Mouse (Mus musculus): ENCODE results near the gene Kcnq1. TPM values are rescaled to one million over a fixed set of nuclear protein-coding genes. Genes with fewer than 3 reads are reported as not detected.

Gene Kcnq1
- polyA plus RNA-seq, 1 experiment = 0.79 TPM

GRCm38 (mm10) chr7:143068316-143068881, 37.8 kb upstream of the Kcnq1 start:
- Histone ChIP-seq H3K4me1 (ENCODE audit: control insufficient read depth, insufficient read depth, low read length) (peaks cover 2% of the 10 kb centered on the region; the same call in 1 of the 2 replicates), H3K27ac (ENCODE audit: insufficient read depth, low read length) (peak overlapping the region; percentile 63), H3K4me3 (ENCODE audit: insufficient read depth, low read length) (peak overlapping the region; percentile 14)
- TF ChIP-seq POLR2A (IDR thresholded peaks at IDR 0.05; ENCODE audit: extremely low read depth, insufficient read depth, low read length) = no peak
- TF ChIP-seq CTCF (IDR thresholded peaks at IDR 0.05; ENCODE audit: extremely low read depth, insufficient read depth, low read length) = no peak

- peaks cover 2% of the 10 kb centered on the region; the same call in 1 of the 2 replicates for H3K4me1 ChIP-seq (ENCODE audit: control insufficient read depth, insufficient read depth, low read length)
- H3K4me3 ChIP-seq (ENCODE audit: insufficient read depth, low read length) = peak within 1 kb of the TSS; percentile 84
- TF ChIP-seq POLR2A (IDR thresholded peaks at IDR 0.05; ENCODE audit: extremely low read depth, insufficient read depth, low read length) (peak; percentile 73; the same call in 1 of the 2 replicates), CTCF (IDR thresholded peaks at IDR 0.05; ENCODE audit: extremely low read depth, insufficient read depth, low read length) (no peak)
- H3K27ac ChIP-seq (ENCODE audit: insufficient read depth, low read length) = peak within 1 kb of the TSS; percentile 63
These were observed 37.1 kb upstream of the Kcnq1 start, which contains the start of gene Tssc4 for GRCm38 (mm10) chr7:143068882-143069591. Gene Tssc4 (plus strand): TSS chr7:143069249.

GRCm38 (mm10) chr7:143069751-143070400, 36.3 kb upstream of the Kcnq1 start:
- Histone ChIP-seq H3K27ac (ENCODE audit: insufficient read depth, low read length) (no peak overlapping the region; the same call in 1 of the 2 replicates), H3K4me3 (ENCODE audit: insufficient read depth, low read length) (peak overlapping the region; percentile 84), H3K4me1 (ENCODE audit: control insufficient read depth, insufficient read depth, low read length) (peaks cover 2% of the 10 kb centered on the region; the same call in 1 of the 2 replicates)
- TF ChIP-seq POLR2A (IDR thresholded peaks at IDR 0.05; ENCODE audit: extremely low read depth, insufficient read depth, low read length) = no peak
- TF ChIP-seq CTCF (IDR thresholded peaks at IDR 0.05; ENCODE audit: extremely low read depth, insufficient read depth, low read length) = no peak

- Histone ChIP-seq H3K27ac (ENCODE audit: insufficient read depth, low read length) (no peak overlapping the region), H3K4me3 (ENCODE audit: insufficient read depth, low read length) (peak overlapping the region; percentile 84), H3K4me1 (ENCODE audit: control insufficient read depth, insufficient read depth, low read length) (peaks cover 2% of the 10 kb centered on the region; the same call in 1 of the 2 replicates)
- TF ChIP-seq CTCF (IDR thresholded peaks at IDR 0.05; ENCODE audit: extremely low read depth, insufficient read depth, low read length) = no peak
- no peak for TF ChIP-seq POLR2A (IDR thresholded peaks at IDR 0.05; ENCODE audit: extremely low read depth, insufficient read depth, low read length)
These were observed 35.6 kb upstream of the Kcnq1 start for GRCm38 (mm10) chr7:143070506-143071070.

- H3K27ac ChIP-seq (ENCODE audit: insufficient read depth, low read length) = no peak overlapping the region
- no peak overlapping the region for H3K4me3 ChIP-seq (ENCODE audit: insufficient read depth, low read length)
- TF ChIP-seq CTCF (IDR thresholded peaks at IDR 0.05; ENCODE audit: extremely low read depth, insufficient read depth, low read length) (no peak), POLR2A (IDR thresholded peaks at IDR 0.05; ENCODE audit: extremely low read depth, insufficient read depth, low read length) (no peak)
- H3K4me1 ChIP-seq (ENCODE audit: control insufficient read depth, insufficient read depth, low read length) = peaks cover 2% of the 10 kb centered on the region; the same call in 1 of the 2 replicates
These were observed 33.6 kb upstream of the Kcnq1 start for GRCm38 (mm10) chr7:143072605-143073004.

- peaks cover 2% of the 10 kb centered on the region; the same call in 1 of the 2 replicates for H3K4me1 ChIP-seq (ENCODE audit: control insufficient read depth, insufficient read depth, low read length)
- no peak overlapping the region for H3K27ac ChIP-seq (ENCODE audit: insufficient read depth, low read length)
- no peak overlapping the region for H3K4me3 ChIP-seq (ENCODE audit: insufficient read depth, low read length)
- no peak for TF ChIP-seq POLR2A (IDR thresholded peaks at IDR 0.05; ENCODE audit: extremely low read depth, insufficient read depth, low read length)
- TF ChIP-seq CTCF (IDR thresholded peaks at IDR 0.05; ENCODE audit: extremely low read depth, insufficient read depth, low read length) = peak; percentile 58
These were observed 33.1 kb upstream of the Kcnq1 start for GRCm38 (mm10) chr7:143073086-143073485.

GRCm38 (mm10) chr7:143075394-143075793, 30.8 kb upstream of the Kcnq1 start:
- Histone ChIP-seq H3K4me3 (ENCODE audit: insufficient read depth, low read length) (no peak overlapping the region), H3K27ac (ENCODE audit: insufficient read depth, low read length) (no peak overlapping the region), H3K4me1 (ENCODE audit: control insufficient read depth, insufficient read depth, low read length) (peaks cover under 1% of the 10 kb centered on the region; the same call in 1 of the 2 replicates)
- TF ChIP-seq POLR2A (IDR thresholded peaks at IDR 0.05; ENCODE audit: extremely low read depth, insufficient read depth, low read length) (no peak), CTCF (IDR thresholded peaks at IDR 0.05; ENCODE audit: extremely low read depth, insufficient read depth, low read length) (no peak)

- no peak overlapping the region for H3K27ac ChIP-seq (ENCODE audit: insufficient read depth, low read length)
- TF ChIP-seq CTCF (IDR thresholded peaks at IDR 0.05; ENCODE audit: extremely low read depth, insufficient read depth, low read length) (no peak), POLR2A (IDR thresholded peaks at IDR 0.05; ENCODE audit: extremely low read depth, insufficient read depth, low read length) (no peak)
- no peak overlapping the region for H3K4me3 ChIP-seq (ENCODE audit: insufficient read depth, low read length)
- no peaks in the 10 kb centered on the region for H3K4me1 ChIP-seq (ENCODE audit: control insufficient read depth, insufficient read depth, low read length)
These were observed 28.8 kb upstream of the Kcnq1 start for GRCm38 (mm10) chr7:143077351-143077750.

- no peak for TF ChIP-seq POLR2A (IDR thresholded peaks at IDR 0.05; ENCODE audit: extremely low read depth, insufficient read depth, low read length)
- TF ChIP-seq CTCF (IDR thresholded peaks at IDR 0.05; ENCODE audit: extremely low read depth, insufficient read depth, low read length) = no peak
- H3K27ac ChIP-seq (ENCODE audit: insufficient read depth, low read length) = no peak overlapping the region
- H3K4me1 ChIP-seq (ENCODE audit: control insufficient read depth, insufficient read depth, low read length) = no peaks in the 10 kb centered on the region
These were observed 24.1 kb upstream of the Kcnq1 start for GRCm38 (mm10) chr7:143082024-143082423.

More at GRCm38 (mm10) chr7:143082024-143082423, 24.1 kb upstream of the Kcnq1 start:
- H3K4me3 ChIP-seq (ENCODE audit: insufficient read depth, low read length) = no peak overlapping the region
